Mouse (Mus musculus) kidney, adult 11 months (tissue): Measurements from ENCODE around the gene Itgb1bp1.

ENCODE experiments used
- DNase-seq: peaks from one replicate; pipeline ENCODE4 v3.0.0; 2022

Itgb1bp1 gene

GRCm38 (mm10) chr12:21298856-21299255 is 12.8 kb upstream of the Itgb1bp1 start:
- no peak for DNase-seq

DNA sequence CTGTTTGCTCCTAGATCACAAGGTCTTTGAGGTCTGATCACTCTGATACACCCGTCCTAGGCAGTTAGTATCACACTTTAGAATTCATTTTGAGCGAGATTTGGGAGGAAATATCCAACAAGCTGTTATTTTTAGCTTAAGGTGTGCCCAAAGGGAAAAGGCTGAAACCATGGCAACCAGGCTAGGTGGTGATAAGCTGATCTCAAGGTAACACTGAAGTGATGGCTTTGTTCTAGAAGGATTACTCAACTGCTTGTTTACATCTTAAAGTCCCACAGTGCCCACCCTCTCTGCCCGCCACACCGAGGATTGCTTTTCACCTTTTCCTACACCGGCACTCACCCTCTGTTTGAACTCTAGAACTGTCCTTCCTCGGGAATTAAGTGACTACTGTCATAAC is 3.6 kb upstream of the Itgb1bp1 start:
- no peak for DNase-seq

GRCm38 (mm10) chr12:21288716-21289395 is 2.8 kb upstream of the Itgb1bp1 start:
- DNase-seq = no peak

DNA sequence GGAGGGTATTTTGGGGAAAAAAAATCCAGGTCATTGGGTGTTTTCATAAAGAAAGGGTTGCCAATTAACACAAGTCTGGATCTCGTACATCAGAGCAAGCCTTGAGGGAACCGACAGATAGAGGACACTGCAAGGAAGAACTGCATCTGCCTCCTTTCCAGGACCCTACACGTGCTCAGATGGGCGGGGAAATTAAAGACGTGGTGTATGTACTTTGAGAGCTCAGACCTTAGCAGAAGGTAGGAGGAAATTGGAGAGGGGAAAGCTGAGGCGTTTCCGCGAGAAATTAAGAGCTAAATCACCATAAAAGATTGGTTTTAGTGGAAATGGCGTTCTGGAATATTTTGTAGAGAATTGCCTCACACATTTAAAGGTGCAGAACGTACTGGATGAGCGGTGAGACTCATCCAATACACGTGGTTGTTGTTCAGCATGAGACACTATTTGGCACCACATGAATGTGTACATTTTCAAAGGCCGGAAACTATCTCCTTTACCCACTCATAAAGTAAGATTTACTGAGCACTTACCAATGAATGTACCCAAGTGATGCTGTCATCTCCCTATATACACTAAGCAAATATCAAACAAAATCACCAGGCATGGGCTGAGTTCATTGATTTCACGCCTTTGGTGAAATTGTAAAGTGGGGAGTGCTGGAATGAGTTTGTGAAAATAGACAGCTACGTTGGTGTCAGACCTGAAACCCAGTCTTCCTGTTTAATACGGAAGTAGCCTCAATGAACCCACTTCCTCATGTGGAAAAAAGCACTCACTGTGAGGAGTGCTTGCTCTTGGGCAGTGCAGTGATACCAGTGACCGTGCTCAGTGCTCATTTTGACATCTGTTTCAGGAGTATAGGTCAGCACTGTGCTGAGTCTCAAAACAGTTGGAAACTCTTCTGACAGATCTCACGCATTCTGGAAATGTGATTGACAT is 897 bp upstream of the Itgb1bp1 start:
- DNase-seq = peak; percentile 26

DNA sequence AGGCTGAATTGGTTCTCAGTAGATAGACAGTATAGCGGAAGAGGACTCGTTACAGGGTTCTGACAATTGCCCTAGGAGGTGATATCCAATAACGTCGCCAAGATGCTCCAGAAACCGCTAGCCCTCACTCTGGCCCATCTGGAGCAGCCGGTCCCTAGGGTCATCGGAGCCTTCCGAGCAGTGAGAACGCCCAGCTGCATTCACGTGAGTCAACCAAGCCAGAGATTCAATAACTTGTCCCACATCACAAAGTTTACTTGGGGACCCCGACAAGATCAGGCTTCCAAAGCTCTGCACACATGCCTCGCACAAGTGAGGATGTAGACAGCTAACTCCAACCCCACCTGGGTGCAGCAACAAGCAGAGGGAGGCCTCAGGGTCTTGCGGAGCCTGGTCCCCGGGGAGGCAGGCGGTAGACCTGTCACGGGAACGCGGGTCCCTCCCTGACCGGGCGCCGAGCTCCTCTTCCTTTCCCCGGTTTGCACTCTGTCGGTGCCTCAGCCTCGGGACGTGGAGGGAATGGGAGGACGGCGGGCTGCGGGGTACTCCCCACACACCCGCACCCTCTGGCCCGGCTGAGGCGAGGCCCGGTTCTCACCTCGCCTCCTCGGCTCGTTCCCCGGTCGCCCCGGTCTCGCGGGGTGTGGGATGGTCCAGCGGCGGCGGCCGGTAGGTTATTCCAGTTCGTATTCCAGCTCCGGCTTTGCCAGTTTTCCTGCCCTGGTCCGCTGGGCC is 409 bp downstream of the Itgb1bp1 start:
- no peak for DNase-seq

DNA sequence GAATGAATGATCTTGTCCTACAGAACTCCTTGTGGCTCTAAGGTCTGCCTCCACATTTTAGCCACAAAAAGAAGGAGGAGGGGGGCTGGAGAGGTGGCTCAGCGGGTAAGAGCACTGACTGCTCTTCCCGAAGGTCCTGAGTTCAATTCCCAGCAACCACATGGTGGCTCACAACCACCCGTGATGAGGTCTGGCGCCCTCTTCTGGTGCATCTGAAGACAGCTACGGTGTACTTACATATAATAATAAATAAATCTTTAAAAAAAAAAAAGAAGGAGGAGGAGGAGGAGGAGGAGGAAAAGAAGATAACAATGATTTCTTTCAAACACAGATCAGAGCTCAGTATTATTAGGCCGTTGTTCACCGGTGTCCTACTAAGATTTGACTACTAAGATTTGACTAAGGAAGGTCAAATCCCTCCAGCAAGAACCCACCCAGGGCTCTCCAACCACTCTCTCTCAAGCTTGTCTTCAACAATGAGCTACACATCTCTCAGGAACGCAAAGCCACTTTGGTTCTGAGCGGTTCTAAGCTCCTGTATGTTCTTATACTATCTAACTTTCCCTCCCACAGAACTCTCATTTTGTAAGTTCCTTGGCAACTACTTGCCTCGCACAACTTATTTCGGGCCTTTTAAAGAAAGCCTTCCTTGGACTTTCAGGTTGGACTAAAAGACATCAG is 1.2 kb downstream of the Itgb1bp1 start, which contains the start of gene Cpsf3:
Gene Cpsf3 (plus strand): TSS at position 631 of the 681 bp plus-strand sequence.
- no peak for DNase-seq

DNA sequence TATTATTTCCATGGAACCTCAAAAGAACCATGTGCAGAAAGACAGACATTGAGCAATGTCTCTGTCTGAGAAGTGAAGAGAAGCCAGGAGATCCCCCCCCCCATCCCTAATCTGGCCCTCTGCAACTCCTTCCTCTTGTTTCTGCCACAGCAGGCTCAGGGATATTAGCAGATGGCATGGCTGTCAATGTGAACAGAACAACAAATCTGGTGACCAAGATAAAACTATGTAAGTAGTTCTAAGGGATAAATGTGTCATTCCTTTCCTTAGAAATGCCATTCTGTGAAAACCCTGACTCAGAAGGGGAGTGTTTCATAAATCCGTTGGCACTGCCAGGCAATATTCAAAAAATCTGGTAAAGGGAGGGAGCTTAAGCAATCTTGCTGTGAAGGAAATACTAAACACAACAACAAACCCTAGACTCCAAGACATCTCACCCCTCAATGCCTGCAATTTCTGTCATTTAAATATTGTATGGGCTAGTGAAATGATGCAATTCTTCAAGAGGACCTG is 8.7 kb downstream of the Itgb1bp1 start:
- DNase-seq = no peak

DNA sequence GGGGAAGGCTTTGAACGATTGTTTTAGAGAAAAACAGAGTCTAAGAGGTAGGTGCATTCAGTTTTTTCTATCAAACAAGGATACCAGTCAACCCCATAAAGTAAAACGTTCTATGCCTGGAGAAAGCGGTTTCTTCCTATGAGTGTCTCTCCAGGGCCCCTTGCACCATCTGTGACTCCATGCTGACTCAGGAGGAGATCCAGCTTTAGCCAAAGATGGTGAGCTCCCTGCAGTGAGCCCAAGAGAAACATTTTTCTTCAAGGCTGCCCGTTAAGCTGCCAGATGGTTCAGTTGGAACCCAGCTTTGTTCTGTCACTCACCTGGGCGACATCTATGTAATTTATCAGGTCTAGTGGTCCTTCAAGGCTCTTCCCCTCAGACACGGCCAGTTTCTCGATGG is 11.6 kb downstream of the Itgb1bp1 start:
- no peak for DNase-seq

DNA sequence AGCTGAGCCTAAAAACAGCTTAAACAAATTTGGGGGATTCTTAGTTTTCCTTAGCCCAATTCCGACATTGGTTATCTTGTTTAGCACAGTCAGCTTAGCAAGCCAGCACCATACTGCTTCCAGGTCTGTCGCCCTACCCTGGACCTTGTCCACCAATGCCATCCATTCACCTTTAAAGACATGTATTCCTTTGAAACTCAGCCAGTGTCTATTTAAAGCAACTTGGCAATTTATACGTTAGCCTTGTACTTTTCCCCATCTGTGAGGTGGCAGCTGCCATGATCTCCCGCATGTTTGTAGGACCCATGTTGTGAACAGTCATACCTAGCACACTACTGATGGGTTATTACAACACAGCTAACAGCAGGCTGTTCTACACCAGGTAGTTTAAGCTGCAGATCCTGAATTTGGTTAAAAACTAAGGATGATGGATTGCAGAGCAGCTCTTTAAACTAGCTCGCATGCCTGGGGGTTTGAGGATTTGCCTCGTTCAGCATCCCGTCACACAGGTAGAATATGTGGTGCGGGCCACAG is 17.9 kb downstream of the Itgb1bp1 start:
- no peak for DNase-seq

DNA sequence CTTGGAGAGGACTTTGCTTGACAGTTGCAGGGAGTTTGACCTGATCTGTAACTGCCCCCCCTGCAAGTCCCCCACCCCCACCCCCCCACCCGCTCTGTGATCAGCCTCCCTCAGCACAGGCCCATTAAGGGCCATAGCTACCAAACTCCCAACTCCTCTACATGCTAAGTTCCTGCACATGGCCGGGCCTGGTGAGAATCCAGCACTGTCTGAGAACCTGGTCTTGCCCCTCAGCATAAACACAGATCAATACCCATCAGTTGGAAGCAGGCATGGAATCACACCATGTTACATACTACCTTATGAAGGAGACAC is 19.3 kb downstream of the Itgb1bp1 start:
- no peak for DNase-seq

DNA sequence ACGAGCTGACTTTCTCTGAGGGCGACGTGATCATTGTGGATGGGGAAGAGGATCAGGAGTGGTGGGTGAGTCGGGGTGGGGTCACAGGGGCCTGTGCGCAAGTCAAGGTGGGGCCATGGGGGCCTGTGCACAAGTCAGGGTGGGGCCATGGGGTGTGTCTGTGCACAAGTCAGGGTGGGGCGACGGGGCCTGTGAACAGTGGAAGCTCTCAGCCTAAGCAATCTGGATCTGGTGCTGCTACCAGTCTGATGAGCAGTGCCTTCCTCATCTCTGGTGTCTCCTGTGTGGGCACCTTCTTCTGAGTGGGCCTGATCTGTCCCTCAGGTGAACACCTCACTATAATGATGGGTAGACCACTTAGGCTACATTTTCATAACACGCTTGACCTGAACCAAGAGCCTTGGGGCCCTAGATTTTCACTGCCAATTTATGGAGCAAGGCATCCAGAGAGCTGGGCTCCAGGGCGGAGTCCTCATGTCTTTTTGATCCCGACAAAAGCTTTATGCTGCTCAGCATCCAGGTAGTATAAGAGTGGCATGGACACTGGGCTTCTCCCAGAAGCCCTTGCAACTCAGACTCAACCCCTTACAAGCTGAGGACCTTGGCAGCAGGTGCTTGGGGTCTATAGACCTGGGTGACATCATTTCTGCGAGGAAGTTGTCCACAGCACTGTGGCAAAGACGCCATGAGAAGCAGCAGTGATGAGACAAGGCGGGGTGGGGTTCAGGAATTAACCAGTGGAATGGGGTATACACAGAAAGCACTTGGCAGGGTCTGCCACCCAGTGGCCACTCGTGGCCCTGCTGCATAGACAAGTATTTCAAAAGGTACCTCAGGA is 19.9 kb downstream of the Itgb1bp1 start:
- DNase-seq = peak; percentile 54

- no peak for DNase-seq
Measured at GRCm38 (mm10) chr12:21265501-21265900, 20.6 kb downstream of the Itgb1bp1 start.

DNA sequence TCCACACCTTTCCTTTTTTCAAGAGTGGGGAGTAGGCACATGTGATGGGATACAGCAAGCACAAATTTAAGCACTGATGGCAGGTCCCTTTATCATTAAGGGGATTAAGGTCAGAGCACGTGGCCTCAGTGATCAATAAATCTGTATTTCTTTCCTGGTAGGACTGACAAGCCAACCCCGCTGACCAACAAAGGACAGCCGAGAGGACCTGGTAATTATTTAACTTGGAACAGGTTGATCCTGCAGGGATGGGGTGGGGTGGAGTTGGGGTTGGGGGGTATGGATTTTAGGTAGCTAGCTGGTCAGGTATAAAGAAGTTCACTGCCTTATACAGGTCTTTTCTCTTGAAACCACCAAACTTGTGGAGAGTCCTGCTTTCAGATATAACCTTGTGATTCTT is 21.1 kb downstream of the Itgb1bp1 start:
- no peak for DNase-seq

GRCm38 (mm10) chr12:21264241-21264640 is 21.8 kb downstream of the Itgb1bp1 start:
- peak; percentile 64 for DNase-seq

- no peak for DNase-seq
Measured at GRCm38 (mm10) chr12:21263256-21263655, 22.8 kb downstream of the Itgb1bp1 start.

- DNase-seq = no peak
Measured at GRCm38 (mm10) chr12:21261521-21261920, 24.6 kb downstream of the Itgb1bp1 start.

GRCm38 (mm10) chr12:21260494-21261256 is 25.4 kb downstream of the Itgb1bp1 start:
- DNase-seq = no peak

DNA sequence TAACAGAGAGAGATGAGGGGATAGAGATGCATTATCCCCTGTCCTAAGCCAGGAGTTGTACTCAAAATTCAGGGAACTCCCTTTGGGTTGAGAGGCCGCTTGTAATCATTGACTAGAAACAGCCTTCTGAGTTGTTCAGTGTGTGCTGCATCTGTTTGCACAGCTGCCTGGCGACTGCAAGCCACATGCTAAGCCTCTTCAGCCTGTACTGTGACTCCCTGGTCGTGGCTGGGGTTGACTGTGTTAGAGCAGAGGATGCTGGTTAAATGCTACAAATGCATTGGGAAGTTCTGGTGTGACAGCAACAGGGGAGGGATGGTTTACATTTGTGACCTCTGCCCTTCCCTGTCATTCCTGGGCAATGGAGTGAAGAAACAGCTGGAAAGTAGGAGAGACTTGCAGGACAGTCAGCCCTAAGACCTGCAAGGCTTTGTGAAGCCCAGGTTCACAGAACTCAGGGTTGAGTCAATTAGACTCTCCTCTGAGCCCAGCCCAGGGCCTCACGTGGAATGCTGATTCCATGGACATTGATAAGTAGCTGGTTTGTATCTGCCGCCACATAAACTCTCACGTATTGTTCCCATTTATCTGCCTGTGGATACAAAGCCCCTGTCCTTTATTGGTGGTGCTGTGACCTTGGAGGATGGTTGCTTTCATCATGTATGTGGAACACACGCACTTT is 38.2 kb downstream of the Itgb1bp1 start:
- DNase-seq = no peak

DNA sequence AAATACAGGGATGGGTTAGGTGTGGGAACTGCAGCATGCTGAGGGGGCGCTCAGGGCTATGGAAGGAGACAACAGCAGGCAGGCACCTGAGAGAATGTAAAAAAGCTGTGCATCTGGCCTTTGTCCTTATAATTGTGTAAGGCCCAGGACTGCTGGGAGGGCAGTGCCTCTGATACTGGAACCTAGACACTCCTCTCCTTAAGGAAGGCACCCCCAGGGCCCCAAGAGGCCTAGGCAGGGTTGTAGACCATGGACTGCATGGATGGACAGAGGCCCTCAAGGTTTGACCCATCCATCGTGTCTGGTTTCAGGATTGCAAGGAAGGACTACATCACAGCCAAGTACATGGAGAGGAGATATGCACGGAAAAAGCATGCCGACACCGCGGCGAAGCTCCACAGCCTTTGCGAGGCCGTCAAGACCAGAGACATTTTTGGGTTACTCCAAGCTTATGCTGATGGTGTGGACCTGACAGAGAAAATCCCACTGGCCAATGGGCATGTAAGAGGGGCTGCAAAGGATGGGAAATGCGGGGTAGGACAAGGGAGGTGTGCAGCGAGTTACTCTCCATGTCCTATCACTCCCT is 41.6 kb downstream of the Itgb1bp1 start:
- no peak for DNase-seq

DNA sequence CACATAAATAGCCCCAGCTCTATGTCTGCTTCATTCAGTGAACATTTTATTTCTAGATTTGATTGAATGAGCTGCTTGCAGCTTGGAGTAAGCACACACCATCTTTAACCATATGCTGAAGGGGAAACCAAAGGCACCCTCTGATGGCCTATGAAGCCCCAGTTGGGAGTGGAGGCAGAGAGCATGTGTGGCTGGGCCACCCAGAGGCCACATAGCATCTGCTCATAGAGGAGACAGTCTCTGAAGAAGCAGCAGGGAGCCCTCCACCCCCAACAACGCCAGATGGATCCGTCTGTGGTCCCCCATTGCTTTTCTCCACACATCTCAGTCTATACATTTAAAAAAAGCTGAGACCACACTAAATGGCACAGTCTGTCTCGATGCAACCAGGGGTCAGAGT is 44.1 kb downstream of the Itgb1bp1 start:
- no peak for DNase-seq
